Mouse (Mus musculus): ENCODE results near the gene Snx8. TPM values are rescaled to one million over a fixed set of nuclear protein-coding genes. Genes with fewer than 3 reads are reported as not detected.

Gene Snx8
- 16.3 TPM for total RNA-seq (2023)

GRCm38 (mm10) chr5:140388588-140389576, at the start of gene Snx8:
TSS of gene Snx8 (minus strand) at chr5:140389262.

GRCm38 (mm10) chr5:140418489-140419441, 29.7 kb upstream of the Snx8 start, which contains the start of gene Eif3b:
TSS of gene Eif3b (plus strand) at chr5:140419328.

GRCm38 (mm10) chr5:140331615-140332512, 57.2 kb downstream of the Snx8 start, which contains the start of gene Mrm2:
TSS of gene Mrm2 (minus strand) at chr5:140331898.

GRCm38 (mm10) chr5:140321042-140321755, 67.9 kb downstream of the Snx8 start, which contains the start of the genes Mad1l1 and Nudt1:
TSS of gene Mad1l1 (minus strand) at chr5:140321552.
TSS of gene Nudt1 (plus strand) at chr5:140321656.

Other genes with a start within 250 kb of the Snx8 start
- gene Mad1l1, start 67.7 kb downstream of the Snx8 start, total RNA-seq (2023) = 34.8 TPM
- 7.9 TPM for gene Nudt1, start 67.6 kb downstream of the Snx8 start, total RNA-seq (2023)
- gene Mrm2, start 57.4 kb downstream of the Snx8 start, total RNA-seq (2023) = 5.8 TPM
- gene Eif3b, start 30.1 kb upstream of the Snx8 start, total RNA-seq (2023) = 112 TPM
- gene Gm4869, start 56.4 kb upstream of the Snx8 start, total RNA-seq (2023) = not detected
- gene Chst12, start 116.3 kb upstream of the Snx8 start, total RNA-seq (2023) = 13.0 TPM
- gene Grifin, start 175.8 kb upstream of the Snx8 start, total RNA-seq (2023) = 1.9 TPM
- 136 TPM for gene Lfng, start 218.1 kb upstream of the Snx8 start, total RNA-seq (2023)